Mouse (Mus musculus) mouse trophoblast stem cell (cell line): ENCODE results near the gene Tpgs1.
"Not testable (repeated sequence)": the region's sequence is repeated elsewhere in the genome, so short reads cannot be mapped to it uniquely, and the experiment has no call there.

ENCODE experiments used
- in situ Hi-C, 2 experiments: fragments of 300-500 bp; cut with MseI, MboI; formaldehyde crosslinking; loops; 2 replicates in 1 of 2; 3 replicates in 1 of 2; pipeline ENCODE4 v1.15.1; 2025

Tpgs1 gene

DNA sequence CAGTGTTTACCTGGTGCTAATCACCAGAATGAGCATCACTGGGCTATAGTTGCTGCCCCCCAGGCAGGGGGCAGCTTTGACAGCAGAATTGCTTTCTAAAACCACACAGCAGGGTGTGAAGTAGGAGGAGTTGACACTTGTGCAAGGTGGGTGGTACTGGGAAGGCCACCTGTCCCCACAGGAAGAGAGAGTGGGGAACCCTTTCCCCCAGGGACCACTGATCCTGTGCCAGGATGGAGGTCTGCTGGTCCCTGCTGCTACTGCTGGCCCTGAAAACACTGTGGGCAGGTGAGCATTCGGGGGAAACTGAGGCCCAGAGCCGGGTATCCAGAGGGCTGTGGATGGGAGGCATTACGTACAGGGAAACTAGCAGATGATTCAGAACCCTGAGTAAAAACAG is 20.0 kb downstream of the Tpgs1 start:
- in situ Hi-C loops = no loop called here

DNA sequence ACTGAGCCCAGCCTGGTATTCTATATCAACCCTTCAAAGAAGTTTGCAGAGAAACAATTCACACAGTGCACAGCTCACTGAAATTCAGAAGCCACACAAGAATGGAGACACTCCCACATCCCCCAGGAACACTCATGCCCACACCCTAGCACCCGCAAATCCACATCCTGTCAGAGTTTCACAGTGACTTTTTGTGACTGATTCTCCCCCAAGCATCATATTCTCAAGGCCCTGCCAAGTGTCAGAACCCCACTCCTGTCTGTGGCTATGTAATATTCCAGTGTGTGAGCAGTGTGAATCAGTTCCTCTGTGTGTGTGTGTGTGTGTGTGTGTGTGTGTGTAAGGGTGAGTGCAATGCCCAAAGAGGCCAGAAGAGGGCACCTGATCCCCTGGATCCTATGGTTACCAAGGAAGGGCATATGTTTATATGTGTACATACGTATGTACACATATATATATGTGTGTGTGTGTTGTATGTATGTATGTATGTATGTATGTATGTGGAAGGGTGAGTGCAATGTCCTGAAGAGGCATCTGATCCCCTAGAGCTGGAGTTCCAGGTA is 22.9 kb downstream of the Tpgs1 start:
- in situ Hi-C loops = no loop called here

- in situ Hi-C loops = no loop called here
These were observed 24.6 kb downstream of the Tpgs1 start for GRCm38 (mm10) chr10:79693580-79694378.

DNA sequence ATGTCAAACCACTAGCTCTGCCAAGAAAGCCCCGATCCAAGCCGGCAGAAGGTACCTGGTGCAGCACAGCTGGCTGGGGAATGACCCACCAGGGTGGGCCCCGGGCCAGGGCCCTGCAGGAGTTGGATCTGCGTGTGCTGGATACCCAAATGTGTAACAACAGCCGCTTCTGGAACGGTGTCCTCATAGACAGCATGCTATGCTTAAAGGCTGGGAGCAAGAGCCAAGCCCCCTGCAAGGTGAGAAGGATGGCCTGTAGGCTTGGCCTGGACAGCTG is 25.1 kb downstream of the Tpgs1 start:
- in situ Hi-C loops = no loop called here

DNA sequence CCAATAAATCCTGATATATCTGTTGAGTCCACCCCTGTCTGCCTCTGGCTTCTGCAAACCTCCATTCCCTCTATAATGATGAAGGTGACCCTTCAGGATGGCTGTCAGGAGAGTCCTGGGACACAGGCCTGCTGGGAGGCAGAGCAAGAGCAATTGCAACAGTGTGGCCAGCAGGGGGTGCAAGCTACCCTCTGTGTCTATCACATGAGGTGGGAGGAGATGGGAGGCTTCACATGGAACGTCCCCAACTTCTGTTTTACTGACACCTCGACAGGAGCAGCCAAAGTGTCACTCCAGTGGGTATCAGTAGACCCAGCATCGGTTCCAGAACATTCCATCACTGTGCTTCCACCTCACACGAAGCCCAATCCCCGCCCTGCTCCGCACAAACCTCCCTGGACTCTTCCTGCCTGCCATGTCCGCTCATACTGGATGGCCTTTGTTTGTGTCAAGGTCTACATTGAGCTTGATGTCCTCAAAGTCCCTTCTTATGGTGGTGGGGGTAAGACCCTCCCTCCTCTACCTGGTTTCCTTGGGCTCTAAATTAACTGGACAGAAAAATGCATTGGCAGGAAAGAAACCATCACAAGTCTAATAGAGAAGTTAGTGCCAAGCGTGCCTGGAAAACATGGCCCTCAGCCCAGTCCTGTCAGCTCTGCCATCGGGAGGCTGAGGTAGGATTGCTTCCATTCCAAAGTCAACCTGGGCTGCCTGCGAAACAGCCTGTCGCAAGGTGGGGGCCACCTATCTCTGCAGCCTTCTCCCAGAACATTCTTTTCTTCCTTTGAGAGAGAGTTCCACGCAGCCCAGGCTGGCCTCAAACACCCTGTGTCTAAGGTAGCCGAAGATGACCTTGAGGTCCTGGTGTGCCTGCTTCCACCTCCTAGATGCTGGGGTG is 26.3 kb downstream of the Tpgs1 start:
- in situ Hi-C loops = no loop called here

- in situ Hi-C loops = no loop called here
These were observed 27.0 kb downstream of the Tpgs1 start for GRCm38 (mm10) chr10:79696129-79696651.

- in situ Hi-C loops = no loop called here
These were observed 28.7 kb downstream of the Tpgs1 start for GRCm38 (mm10) chr10:79697916-79698315.

DNA sequence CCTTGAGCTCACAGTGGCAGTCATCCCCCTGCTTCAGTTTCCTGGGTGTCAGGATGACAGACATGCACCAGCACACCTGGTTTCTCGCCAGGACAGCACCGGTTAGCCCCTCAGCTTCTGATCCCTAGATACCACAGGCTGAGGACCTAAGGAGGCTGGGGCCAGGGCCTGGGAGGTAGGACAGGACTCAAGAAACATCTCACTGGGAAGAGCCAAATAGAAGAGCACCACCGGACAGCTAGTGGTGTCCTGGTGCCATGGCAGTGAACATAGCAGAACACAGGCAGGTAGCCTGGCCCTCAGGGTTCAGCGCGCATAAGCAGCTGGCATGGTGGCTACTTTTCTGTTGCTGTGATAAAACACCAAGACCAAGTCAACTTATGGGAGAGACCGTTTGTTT is 29.3 kb downstream of the Tpgs1 start:
- in situ Hi-C loops = no loop called here

- in situ Hi-C loops = no loop called here
These were observed 31.5 kb downstream of the Tpgs1 start for GRCm38 (mm10) chr10:79700676-79701075.

DNA sequence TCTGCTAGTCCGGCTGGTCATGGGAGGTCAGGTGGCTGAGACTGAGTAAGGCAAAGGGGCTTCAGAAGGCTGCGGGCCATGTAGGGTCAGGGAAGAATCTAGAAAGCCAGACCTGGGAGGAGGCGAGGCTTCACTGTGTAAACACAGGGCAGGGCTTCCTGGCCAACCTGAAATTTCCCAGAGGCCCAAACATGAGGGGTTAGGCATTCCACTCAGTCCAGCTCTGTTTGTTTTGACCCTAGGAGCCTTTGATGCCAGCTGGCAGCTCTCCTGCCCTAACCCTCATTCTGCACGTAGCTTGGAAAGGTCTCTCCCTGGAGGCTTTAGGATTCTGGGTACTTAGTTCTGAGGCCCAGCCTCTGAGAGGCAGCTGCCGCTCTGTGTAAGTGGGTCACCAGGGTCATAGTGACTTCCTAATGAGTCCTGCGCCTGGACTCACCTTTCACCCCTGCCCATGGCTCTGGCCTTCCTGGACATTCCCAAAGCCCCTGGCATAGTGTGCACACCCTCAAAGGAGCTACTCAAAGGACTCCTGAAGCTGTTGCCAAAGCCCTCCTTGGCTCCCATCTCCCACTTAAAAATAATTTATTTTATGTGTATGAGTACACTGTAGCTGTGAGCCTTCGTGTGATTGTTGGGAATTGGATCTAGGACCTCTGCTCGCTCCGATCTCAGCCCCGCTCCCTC is 32.4 kb downstream of the Tpgs1 start:
- in situ Hi-C loops = no loop called here

DNA sequence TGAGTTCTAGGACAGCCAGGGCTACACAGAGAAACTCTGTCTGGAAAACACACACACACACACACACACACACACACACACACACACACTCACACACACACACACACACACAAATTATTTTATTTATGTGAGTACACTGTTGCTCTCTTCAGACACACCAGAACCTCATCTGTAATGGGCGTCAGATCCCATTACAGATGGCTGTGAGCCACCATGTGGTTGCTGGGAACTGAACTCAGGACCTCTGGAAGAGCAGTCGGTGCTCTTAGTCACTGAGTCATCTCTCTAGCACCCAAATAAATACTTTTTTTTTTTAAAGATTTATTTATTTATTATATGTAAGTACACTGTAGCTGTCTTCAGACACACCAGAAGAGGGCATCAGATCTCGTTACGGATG is 33.8 kb downstream of the Tpgs1 start:
- in situ Hi-C loops = not testable (repeated sequence)

GRCm38 (mm10) chr10:79703541-79703940 is 34.4 kb downstream of the Tpgs1 start:
- in situ Hi-C loops = no loop called here

- in situ Hi-C loops = no loop called here
These were observed 35.1 kb downstream of the Tpgs1 start, which contains the start of gene Bsg for GRCm38 (mm10) chr10:79704065-79704969. Gene Bsg, plus strand, starts transcription at chr10:79704491.

DNA sequence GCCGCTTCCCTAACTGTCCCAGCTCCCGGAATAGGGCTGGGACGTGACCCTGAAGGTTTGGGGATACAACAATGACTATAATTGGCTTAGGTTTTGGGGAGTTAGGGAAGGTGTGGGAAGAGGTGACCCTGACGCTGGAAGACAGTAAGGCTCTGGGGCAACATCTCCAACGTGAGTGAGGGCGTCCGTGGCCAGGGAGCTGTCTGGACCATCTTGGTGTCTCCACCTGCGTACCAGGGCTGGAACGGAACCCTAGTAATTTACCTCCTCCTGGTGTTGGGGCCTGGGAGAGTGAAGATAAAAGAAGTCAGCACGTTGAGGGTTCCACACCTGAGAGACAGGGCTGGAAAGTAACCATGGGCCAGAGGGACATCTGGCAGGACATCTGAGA is 35.8 kb downstream of the Tpgs1 start:
- in situ Hi-C loops = no loop called here

DNA sequence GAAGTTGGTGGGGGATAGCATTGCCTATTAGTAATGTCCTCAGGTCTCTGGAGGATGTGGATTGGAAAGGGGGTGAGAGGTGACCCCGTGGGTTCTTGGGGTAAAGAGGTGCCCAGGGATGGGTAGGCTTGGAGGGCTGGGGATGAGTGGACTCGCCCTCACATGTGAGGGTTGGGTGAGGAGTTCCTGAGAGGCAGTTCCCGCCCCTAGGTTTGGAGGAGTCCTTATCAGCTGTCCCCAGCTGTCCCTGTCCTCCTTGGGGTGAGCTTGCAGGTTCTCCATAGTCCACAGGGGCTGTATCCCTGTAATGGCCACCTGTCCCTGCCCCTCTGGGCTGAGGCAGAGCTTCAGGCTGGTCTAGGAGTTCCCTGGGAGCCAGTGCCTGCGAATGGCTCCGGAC is 36.8 kb downstream of the Tpgs1 start:
- in situ Hi-C loops = no loop called here

GRCm38 (mm10) chr10:79706406-79707094 is 37.4 kb downstream of the Tpgs1 start:
- in situ Hi-C loops = no loop called here

GRCm38 (mm10) chr10:79707162-79707561 is 38.0 kb downstream of the Tpgs1 start:
- in situ Hi-C loops = no loop called here

GRCm38 (mm10) chr10:79707759-79708158 is 38.6 kb downstream of the Tpgs1 start:
- in situ Hi-C loops = no loop called here

GRCm38 (mm10) chr10:79708668-79709067 is 39.5 kb downstream of the Tpgs1 start:
- in situ Hi-C loops = no loop called here

GRCm38 (mm10) chr10:79709307-79709706 is 40.1 kb downstream of the Tpgs1 start:
- in situ Hi-C loops = no loop called here
